In genomic region chr10:16508161-16508560, GRCm38 (mm10) we compare ENCODE assay signal across 28 mouse cellular contexts.
DNase-seq lines count a peak whose midpoint lies in the region; ATAC-seq and TF ChIP-seq lines count a peak whose summit lies in the region.
"Had no signal": no experiment of that assay in that cellular context is flagged by ENCODE, and none has a peak within 500 bp of the region (broad histone marks: within the 10 kb centered on the region; RNA-seq: fewer than 3 reads in every experiment).

No protein-coding gene starts in this region.

- H3K4me3 ChIP-seq in heart, postnatal 0 days (ENCODE audit: low read depth, low read length), result no peak overlapping the region
- H3K4me3 ChIP-seq in C2C12 (ENCODE audit: insufficient read depth, poor library complexity, severe bottlenecking), result no peak overlapping the region
- H3K4me3 ChIP-seq in midbrain, embryonic 10.5 days, result no peak overlapping the region
- H3K4me3 ChIP-seq: forebrain, embryonic 10.5 days; forebrain, embryonic 15.5 days; gastrocnemius, adult 2 months; heart, adult 2 months; intestine, embryonic 15.5 days; liver, embryonic 13.5 days; midbrain, embryonic 15.5 days had no signal

- 35% methylated on average over 6 of the region's 6 CpGs for WGBS in heart, postnatal 0 days
- WGBS in midbrain, embryonic 10.5 days, result 87% methylated on average over 6 of the region's 6 CpGs

- no peaks in the 10 kb centered on the region for H3K36me3 ChIP-seq in heart, postnatal 0 days (replicated peaks; ENCODE audit: control insufficient read depth, insufficient read depth, low read length)
- H3K36me3 ChIP-seq in C2C12 (ENCODE audit: control insufficient read depth, insufficient read depth), result no peaks in the 10 kb centered on the region
- no peaks in the 10 kb centered on the region for H3K36me3 ChIP-seq in midbrain, embryonic 10.5 days
- H3K36me3 ChIP-seq: forebrain, embryonic 10.5 days; forebrain, embryonic 15.5 days; intestine, embryonic 15.5 days; liver, embryonic 13.5 days; midbrain, embryonic 15.5 days had no signal

- peaks cover 10% of the 10 kb centered on the region; the same call in 1 of the 2 replicates for H3K4me1 ChIP-seq in heart, postnatal 0 days (ENCODE audit: control insufficient read depth, insufficient read depth)
- no peaks in the 10 kb centered on the region for H3K4me1 ChIP-seq in midbrain, embryonic 10.5 days
- H3K4me1 ChIP-seq: forebrain, embryonic 10.5 days; forebrain, embryonic 15.5 days; intestine, embryonic 15.5 days; liver, embryonic 13.5 days; midbrain, embryonic 15.5 days had no signal

- no peaks in the 10 kb centered on the region for H3K79me3 ChIP-seq in C2C12 (ENCODE audit: low read depth)

- DNase-seq in heart, postnatal 0 days (ENCODE audit: low spot score), result peak; percentile 44
- DNase-seq in heart, postnatal 14 days, result no peak
- DNase-seq in Patski (ENCODE audit: low read depth, low spot score), result peak; percentile 27
- DNase-seq in gastrocnemius, postnatal 4 days (ENCODE audit: low spot score in 2 of 2), result no peak
- no peak for DNase-seq in midbrain, embryonic 10.5 days (ENCODE audit: low spot score)
- no peak for DNase-seq in spleen, adult 18-20 months
- DNase-seq: adrenal gland, postnatal 25 days; cerebellum, adult 11-12 months; cerebellum, adult 9-11 months; gastrocnemius, adult 2 months; gastrocnemius, postnatal 36 days; heart, adult 2 months; kidney, adult 2 months; layer of hippocampus, postnatal 36 days; left cerebral cortex, postnatal 4 days; liver, embryonic 13.5 days; lung, adult 2 months; lung, postnatal 10 days; right cerebral cortex, adult 18-20 months; thymus, adult 18-20 months; thymus, postnatal 25 days had no signal

- TF ChIP-seq EP300 in heart, postnatal 0 days (IDR thresholded peaks at IDR 0.05; ENCODE audit: low read depth), result no peak; the same call in 1 of the 2 replicates

- no peak for TF ChIP-seq CTCF in heart, postnatal 0 days (IDR thresholded peaks at IDR 0.05; ENCODE audit: low read depth)
- no peak for TF ChIP-seq CTCF in C2C12 (IDR thresholded peaks at IDR 0.05; ENCODE audit: control insufficient read depth, insufficient read depth, insufficient read length)
- TF ChIP-seq CTCF in Patski (IDR thresholded peaks at IDR 0.05), result no peak

- no peaks in the 10 kb centered on the region for H3K79me2 ChIP-seq in C2C12 (ENCODE audit: control insufficient read depth, insufficient read depth)

- H3K9me3 ChIP-seq in heart, postnatal 0 days (replicated peaks; ENCODE audit: control insufficient read depth, low read length), result no peaks in the 10 kb centered on the region
- H3K9me3 ChIP-seq in midbrain, embryonic 10.5 days (replicated peaks), result no peaks in the 10 kb centered on the region
- H3K9me3 ChIP-seq: forebrain, embryonic 10.5 days; forebrain, embryonic 15.5 days; intestine, embryonic 15.5 days; liver, embryonic 13.5 days; midbrain, embryonic 15.5 days had no signal

- no peak overlapping the region for H3K4me2 ChIP-seq in heart, postnatal 0 days (ENCODE audit: low read depth, low read length)
- H3K4me2 ChIP-seq: forebrain, embryonic 15.5 days; intestine, embryonic 15.5 days; liver, embryonic 13.5 days; midbrain, embryonic 15.5 days had no signal

- in situ Hi-C loops in Patski (cut with MboI; ENCODE audit: low pct_unique_long_range_greater_than_20kb), result loop anchor here (10.0 kb wide), 1 partner anchor 1217 kb away; the partner anchor contains the start of gene Cited2

- intact Hi-C loops in heart, postnatal 14 days (cut with DNase I), result no loop called here

- H3K27me3 ChIP-seq in heart, postnatal 0 days (ENCODE audit: control insufficient read depth, insufficient read depth, low read length), result no peaks in the 10 kb centered on the region
- H3K27me3 ChIP-seq in C2C12 (ENCODE audit: control insufficient read depth, insufficient read depth, insufficient read length) (no peaks in the 10 kb centered on the region), Patski (no peaks in the 10 kb centered on the region)
- no peaks in the 10 kb centered on the region for H3K27me3 ChIP-seq in midbrain, embryonic 10.5 days (ENCODE audit: low read depth, poor library complexity, severe bottlenecking)
- H3K27me3 ChIP-seq: forebrain, embryonic 15.5 days; intestine, embryonic 15.5 days; liver, embryonic 13.5 days; midbrain, embryonic 15.5 days had no signal

- no peak overlapping the region for H3ac ChIP-seq in C2C12 (ENCODE audit: control insufficient read depth, insufficient read length, low read depth)

- CTCF ChIA-PET in Patski (lab: Charles Lee), result no interaction called here

- no peak; the same call in 1 of the 2 replicates for ATAC-seq in heart, postnatal 0 days (ENCODE audit: insufficient read depth, low read depth)
- ATAC-seq in Patski, result no peak
- ATAC-seq: forebrain, embryonic 15.5 days; hindbrain, embryonic 16.5 days; intestine, embryonic 15.5 days; midbrain, embryonic 15.5 days had no signal

- no peak overlapping the region for H3K9ac ChIP-seq in heart, postnatal 0 days (replicated peaks; ENCODE audit: low read depth, low read length)
- H3K9ac ChIP-seq: forebrain, embryonic 15.5 days; intestine, embryonic 15.5 days; liver, embryonic 13.5 days; midbrain, embryonic 15.5 days had no signal

- POLR2A ChIA-PET in Patski (lab: Charles Lee), result no interaction called here

- peak overlapping the region; percentile 70 for H3K27ac ChIP-seq in heart, postnatal 0 days (ENCODE audit: low read depth)
- no peak overlapping the region for H3K27ac ChIP-seq in midbrain, embryonic 10.5 days (replicated peaks)
- H3K27ac ChIP-seq: forebrain, embryonic 10.5 days; forebrain, embryonic 15.5 days; gastrocnemius, adult 2 months; heart, adult 2 months; intestine, embryonic 15.5 days; liver, embryonic 13.5 days; midbrain, embryonic 15.5 days; stomach, postnatal 0 days had no signal

TF ChIP-seq in C2C12, 6 proteins besides CTCF, POLR2A, EP300 and RAD21:
- TF ChIP-seq MAX (IDR thresholded peaks at IDR 0.05) (no peak), CEBPB (IDR thresholded peaks at IDR 0.05; ENCODE audit: low read depth) (peak; percentile 79), USF1 (IDR thresholded peaks at IDR 0.05; ENCODE audit: low read depth) (no peak), FOSL1 (IDR thresholded peaks at IDR 0.05; ENCODE audit: insufficient read depth, low read length, poor library complexity, severe bottlenecking) (peak; percentile 84), MYOG (IDR thresholded peaks at IDR 0.05; ENCODE audit: control insufficient read depth, extremely low read depth, insufficient read length) (no peak), MYOD1 (IDR thresholded peaks at IDR 0.05; ENCODE audit: control insufficient read depth, insufficient read length, low read depth) (no peak)

Comparison
In these comparisons a context has a peak if more than half of its experiments do, and no peak if none do; other contexts are left out.
1. DNase-seq: peak in heart, postnatal 0 days (single experiment) and Patski (single experiment); none in heart, postnatal 14 days (0 of 2), gastrocnemius, postnatal 4 days (0 of 2), midbrain, embryonic 10.5 days (single experiment) and spleen, adult 18-20 months (0 of 2).